Mouse (Mus musculus) cortical plate, adult 2 months (tissue): ENCODE data around the gene Tek. TPM values are rescaled to one million over a fixed set of nuclear protein-coding genes. Genes with fewer than 3 reads are reported as not detected.

Source experiments
- H3K27ac ChIP-seq: fragments of 200-500 bp; 2 replicates; pipeline ENCODE4 v1.5.1; 2012; ENCODE audit warnings: low read length, control low read depth, inconsistent platforms; ENCODE audit not compliant: insufficient read depth
- H3K4me1 ChIP-seq: fragments of 200-500 bp; 2 replicates; pipeline ENCODE4 v1.6.1; 2011; ENCODE audit warnings: low read length; ENCODE audit not compliant: control insufficient read depth, insufficient read depth
- H3K4me3 ChIP-seq: fragments of 200-500 bp; 2 replicates; pipeline ENCODE4 v1.5.1; 2011; ENCODE audit warnings: mild to moderate bottlenecking, low read length, control low read depth; ENCODE audit not compliant: insufficient read depth
- CTCF ChIP-seq: fragments of 200-500 bp; IDR thresholded peaks from 2 replicates; pipeline ENCODE4 v1.5.1; 2011; ENCODE audit warnings: mild to moderate bottlenecking, control low read depth, low read length; ENCODE audit not compliant: insufficient read depth; ENCODE audit errors: extremely low read depth
- POLR2A ChIP-seq: fragments of 200-500 bp; IDR thresholded peaks from 2 replicates; pipeline ENCODE4 v1.6.1; 2011; ENCODE audit warnings: mild to moderate bottlenecking, low read length, control low read depth; ENCODE audit not compliant: insufficient read depth; ENCODE audit errors: extremely low read depth
- polyA plus RNA-seq: library from polyadenylated mRNA; depleted of rRNA; stranded (reverse); fragments of >200 nt; gene quantifications from 2 replicates; pipeline ENCODE4 v1.2.3, GENCODE M21; 2012; rRNA removed

Gene Tek
- polyA plus RNA-seq, 1 experiment = 11.4 TPM

DNA sequence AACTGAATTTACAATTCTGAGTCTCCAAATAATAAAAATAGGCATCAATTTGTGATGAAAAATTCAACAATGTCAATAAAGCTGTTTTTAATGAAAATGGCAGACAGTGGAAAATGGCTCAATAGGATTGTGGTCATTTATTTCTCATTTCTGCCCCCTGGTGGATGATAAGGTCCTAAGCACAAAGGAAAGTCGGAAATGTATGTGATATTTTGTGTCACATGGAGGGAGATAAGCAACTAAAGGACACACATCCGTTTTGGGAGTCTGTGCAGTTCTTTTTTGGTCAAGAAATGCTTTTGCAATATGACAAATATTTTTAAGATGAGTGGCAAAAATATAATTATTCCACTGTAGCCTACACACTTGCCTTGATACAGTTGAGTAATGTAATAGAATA is 161.7 kb downstream of the Tek start:
- Histone ChIP-seq H3K4me3 (no peak overlapping the region), H3K27ac (no peak overlapping the region), H3K4me1 (no peaks in the 10 kb centered on the region)
- TF ChIP-seq POLR2A (no peak), CTCF (no peak)

- TF ChIP-seq POLR2A = no peak
- no peak for TF ChIP-seq CTCF
- Histone ChIP-seq H3K27ac (no peak overlapping the region), H3K4me1 (no peaks in the 10 kb centered on the region), H3K4me3 (no peak overlapping the region)
Measured at GRCm38 (mm10) chr4:94901780-94902179, 162.7 kb downstream of the Tek start.

Other genes starting within 250 kb of the Tek start
- not detected in 2 replicates for gene Gm10306, start 182.7 kb upstream of the Tek start, polyA plus RNA-seq
- gene Caap1, start 182.5 kb upstream of the Tek start, polyA plus RNA-seq = 8.7 and 9.1 TPM in 2 replicates
- 29.6 and 30.6 TPM in 2 replicates for gene Plaa, start 136.0 kb upstream of the Tek start, polyA plus RNA-seq
- gene Ift74, start 124.8 kb upstream of the Tek start, polyA plus RNA-seq = 14.9 and 16.1 TPM in 2 replicates
- not detected in 2 replicates for gene Lrrc19, start 89.1 kb upstream of the Tek start, polyA plus RNA-seq
- gene Eqtn, start 189.6 kb downstream of the Tek start, polyA plus RNA-seq = 2.1 and 3.1 TPM in 2 replicates
- 17.8 and 17.9 TPM in 2 replicates for gene Mysm1, start 239.8 kb downstream of the Tek start, polyA plus RNA-seq